Mouse (Mus musculus): ENCODE measurements around the gene Ccdc189. TPM values are rescaled to one million over a fixed set of nuclear protein-coding genes. Genes with fewer than 3 reads are reported as not detected.

Ccdc189 gene
- total and polyA plus RNA-seq, 3 experiments = 4.2 to 6.9 TPM; not detected in 1

GRCm38 (mm10) chr7:127588901-127589300, 506 bp upstream of the Ccdc189 start:
- Histone ChIP-seq H3K4me1 (ENCODE audit: control insufficient read depth in 1 of 2, insufficient read depth in 2 of 2, low read length in 2 of 2) (peaks cover 6 to 33% of the 10 kb centered on the region in 2 experiments; a peak in 3 of 4 replicates), H3K4me3 (ENCODE audit: control insufficient read depth in 1 of 2, insufficient read depth in 1 of 2, low read depth in 2 of 2, low read length in 2 of 2) (peak overlapping the region; percentile 90 to 97), H3K9me3 (replicated peaks; ENCODE audit: insufficient read depth, low read length) (no peaks in the 10 kb centered on the region), H3K36me3 (ENCODE audit: control insufficient read depth in 1 of 2, insufficient read depth in 2 of 2, low read length in 2 of 2) (peaks cover 3 to 30% of the 10 kb centered on the region in 2 experiments; a peak in 3 of 4 replicates), H3K79me2 (ENCODE audit: control insufficient read depth, insufficient read depth, low read length, poor library complexity) (peaks cover 12% of the 10 kb centered on the region), H3K9ac (ENCODE audit: control insufficient read depth, low read depth, low read length, poor library complexity, severe bottlenecking) (peak overlapping the region; percentile 87), H3K27ac (ENCODE audit: control insufficient read depth, low read depth, low read length) (peak overlapping the region; percentile 41), H3K27me3 (ENCODE audit: control insufficient read depth in 1 of 2, insufficient read depth in 2 of 2, low read length in 2 of 2) (no peaks in the 10 kb centered on the region)
- TF ChIP-seq MEF2A (IDR thresholded peaks at IDR 0.05; ENCODE audit: extremely low read depth, insufficient replicate concordance, low read depth, low read length, poor library complexity, severe bottlenecking) = no peak
- no peak for TF ChIP-seq MAFK (IDR thresholded peaks at IDR 0.05; ENCODE audit: borderline replicate concordance, low read depth, low read length)
- no peak for TF ChIP-seq GABPA (IDR thresholded peaks at IDR 0.05; ENCODE audit: low read depth, low read length)
- TF ChIP-seq ZC3H11A (IDR thresholded peaks at IDR 0.05; ENCODE audit: low read depth, low read length) = no peak
- no peak for TF ChIP-seq MXI1 (IDR thresholded peaks at IDR 0.05; ENCODE audit: low read depth, low read length)
- no peak for TF ChIP-seq ETS1 (IDR thresholded peaks at IDR 0.05; ENCODE audit: low read depth, low read length)
- TF ChIP-seq TCF12 (IDR thresholded peaks at IDR 0.05; ENCODE audit: low read depth, low read length) = no peak
- no peak for TF ChIP-seq CHD1 (IDR thresholded peaks at IDR 0.05; ENCODE audit: low read depth, low read length)
- TF ChIP-seq JUND (IDR thresholded peaks at IDR 0.05; ENCODE audit: low read depth, low read length) = no peak
- TF ChIP-seq MYC (IDR thresholded peaks at IDR 0.05; ENCODE audit: low read depth, low read length) = no peak
- TF ChIP-seq SMC3 (IDR thresholded peaks at IDR 0.05; ENCODE audit: low read depth, low read length) = no peak
- no peak for TF ChIP-seq NRF1 (IDR thresholded peaks at IDR 0.05; ENCODE audit: insufficient read depth, low read depth, low read length, poor library complexity, severe bottlenecking)
- no peak for DNase-seq (ENCODE audit: low read depth, low spot score)

- no peak overlapping the region for H3K27ac ChIP-seq (ENCODE audit: control insufficient read depth, low read depth, low read length)
- H3K36me3 ChIP-seq (ENCODE audit: control insufficient read depth in 1 of 2, insufficient read depth in 2 of 2, low read length in 2 of 2) = peaks cover 1 to 30% of the 10 kb centered on the region in 2 experiments; a peak in 2 of 4 replicates
These were observed 1.2 kb downstream of the Ccdc189 start for GRCm38 (mm10) chr7:127587196-127587595.

More at GRCm38 (mm10) chr7:127587196-127587595, 1.2 kb downstream of the Ccdc189 start:
- DNase-seq (ENCODE audit: low read depth, low spot score) = no peak
- Histone ChIP-seq H3K9me3 (replicated peaks; ENCODE audit: insufficient read depth, low read length) (no peaks in the 10 kb centered on the region), H3K9ac (ENCODE audit: control insufficient read depth, low read depth, low read length, poor library complexity, severe bottlenecking) (peak overlapping the region; percentile 59), H3K27me3 (ENCODE audit: control insufficient read depth in 1 of 2, insufficient read depth in 2 of 2, low read length in 2 of 2) (no peaks in the 10 kb centered on the region), H3K4me3 (ENCODE audit: control insufficient read depth in 1 of 2, insufficient read depth in 1 of 2, low read depth in 2 of 2, low read length in 2 of 2) (peak overlapping the region in 1 of 2 experiments; percentile 59; a peak in 2 of 4 replicates), H3K4me1 (ENCODE audit: control insufficient read depth in 1 of 2, insufficient read depth in 2 of 2, low read length in 2 of 2) (peaks cover 6 to 33% of the 10 kb centered on the region in 2 experiments; a peak in 3 of 4 replicates), H3K79me2 (ENCODE audit: control insufficient read depth, insufficient read depth, low read length, poor library complexity) (peaks cover 12% of the 10 kb centered on the region)
- TF ChIP-seq TBP (IDR thresholded peaks at IDR 0.05; ENCODE audit: low read depth, low read length) (no peak), SMC3 (IDR thresholded peaks at IDR 0.05; ENCODE audit: low read depth, low read length) (no peak), MYB (IDR thresholded peaks at IDR 0.05; ENCODE audit: low read depth, low read length) (no peak), EP300 (IDR thresholded peaks at IDR 0.05; ENCODE audit: low read depth in 1 of 2, low read length in 2 of 2) (no peak), SIN3A (IDR thresholded peaks at IDR 0.05; ENCODE audit: low read length) (no peak), GATA1 (IDR thresholded peaks at IDR 0.05; ENCODE audit: low read depth, low read length) (no peak), RCOR1 (IDR thresholded peaks at IDR 0.05; ENCODE audit: low read depth, low read length) (no peak), UBTF (IDR thresholded peaks at IDR 0.05; ENCODE audit: borderline replicate concordance, insufficient read depth, low read depth, low read length) (no peak), USF2 (IDR thresholded peaks at IDR 0.05; ENCODE audit: borderline replicate concordance in 1 of 2, insufficient read depth in 1 of 2, low read depth in 1 of 2, low read length in 2 of 2) (no peak), ELF1 (IDR thresholded peaks at IDR 0.05; ENCODE audit: low read depth, low read length) (no peak), GABPA (IDR thresholded peaks at IDR 0.05; ENCODE audit: low read depth, low read length) (no peak), CTCF (IDR thresholded peaks at IDR 0.05 in 2 of 3, conservative IDR thresholded peaks at IDR 0.05 in 1 of 3; ENCODE audit: control insufficient read depth in 1 of 3, insufficient read depth in 1 of 3, low read depth in 2 of 3, low read length in 3 of 3, poor library complexity in 1 of 3, severe bottlenecking in 1 of 3) (no peak), BHLHE40 (IDR thresholded peaks at IDR 0.05; ENCODE audit: borderline replicate concordance, low read depth, low read length) (no peak), POLR2AphosphoS2 (IDR thresholded peaks at IDR 0.05; ENCODE audit: low read length) (no peak), TCF12 (IDR thresholded peaks at IDR 0.05; ENCODE audit: low read depth, low read length) (no peak), MAZ (IDR thresholded peaks at IDR 0.05; ENCODE audit: low read depth, low read length) (no peak), MYC (IDR thresholded peaks at IDR 0.05; ENCODE audit: low read depth, low read length) (no peak), MEF2A (IDR thresholded peaks at IDR 0.05; ENCODE audit: extremely low read depth, insufficient replicate concordance, low read depth, low read length, poor library complexity, severe bottlenecking) (no peak)
